Mouse (Mus musculus) forebrain, postnatal 0 days (tissue): ENCODE results near the gene Wdr63. TPM values are rescaled to one million over a fixed set of nuclear protein-coding genes. Genes with fewer than 3 reads are reported as not detected.
A peak's percentile ranks its signal among the peaks of the same experiment; 100 is the strongest.

Source experiments
- ATAC-seq: fragments of 200-750 bp; cut with Nextera tagmentation; 2 replicates; pipeline ENCODE4 v1.8.0; 2017; ENCODE audit warnings: mild to moderate bottlenecking, moderate library complexity
- DNase-seq: peaks from one replicate; pipeline ENCODE4 v3.0.0-alpha.2; 2015
- H3K27ac ChIP-seq: fragments of 300-500 bp; sonication (generic); 2 replicates; pipeline ENCODE4 v1.5.1; 2014; ENCODE audit warnings: low read depth, mild to moderate bottlenecking, antibody characterized with exemption, low read length, moderate library complexity, mixed read lengths
- H3K27me3 ChIP-seq: fragments of 300-500 bp; sonication (generic); 2 replicates; pipeline ENCODE4 v1.6.1; 2014; ENCODE audit warnings: mild to moderate bottlenecking, low read length, mixed read lengths; ENCODE audit not compliant: insufficient read depth
- H3K36me3 ChIP-seq: fragments of 300-500 bp; sonication (generic); 2 replicates; pipeline ENCODE4 v1.6.1; 2014; ENCODE audit warnings: mild to moderate bottlenecking, moderate library complexity; ENCODE audit not compliant: insufficient read depth
- H3K4me1 ChIP-seq: fragments of 300-500 bp; sonication (generic); 2 replicates; pipeline ENCODE4 v1.6.1; 2014; ENCODE audit warnings: antibody characterized with exemption; ENCODE audit not compliant: insufficient read depth
- H3K4me2 ChIP-seq: fragments of 300-500 bp; sonication (generic); 2 replicates; pipeline ENCODE4 v1.6.1; 2014; ENCODE audit warnings: low read depth, mild to moderate bottlenecking, moderate library complexity
- H3K4me3 ChIP-seq: fragments of 300-500 bp; sonication (generic); 2 replicates; pipeline ENCODE4 v1.5.1; 2014; ENCODE audit warnings: low read depth, low read length, mixed read lengths
- H3K9ac ChIP-seq: fragments of 300-500 bp; sonication (generic); 2 replicates; pipeline ENCODE4 v1.6.1; 2014; ENCODE audit warnings: mild to moderate bottlenecking
- H3K9me3 ChIP-seq: fragments of 300-500 bp; sonication (generic); 2 replicates; pipeline ENCODE4 v1.6.1; 2016; ENCODE audit warnings: low read length
- CTCF ChIP-seq: sonication (generic); IDR thresholded peaks from 2 replicates; pipeline ENCODE4 v1.5.1; 2016; ENCODE audit warnings: antibody characterized with exemption, control low read depth, low read depth
- WGBS: fragments of 180-500 bp; shearing (Covaris S2); extraction: QIAGEN DNeasy Blood & Tissue Kit; methylation state at CpG from one replicate; pipeline ENCODE4 v1.1.7; 2014; 5-methylcytosine and 5-hydroxymethylcytosine counted together
- polyA plus RNA-seq: library from polyadenylated mRNA; unstranded; fragments of >200 nt; fragmentation: Nextera tagmentation; extraction: Ambion mirVana; gene quantifications from 2 replicates; pipeline ENCODE4 v1.2.1, GENCODE M21; 2015
- total RNA-seq: library from RNA; depleted of rRNA; stranded (reverse); fragments of >200 nt; gene quantifications from 2 replicates; pipeline ENCODE4 v1.2.3, GENCODE M21; 2014; rRNA removed

Wdr63 gene
- 0.69 and 2.1 TPM in 2 replicates for total RNA-seq
- 1.2 and 1.7 TPM in 2 replicates for polyA plus RNA-seq

GRCm38 (mm10) chr3:146107921-146108571 lies at the start of gene Wdr63:
Gene Wdr63 (minus strand): TSS chr3:146108130.
- DNase-seq (peak; percentile 91), ATAC-seq (peak; percentile 99)
- Histone ChIP-seq H3K4me2 (peak within 1 kb of the TSS; percentile 71), H3K9ac (peak within 1 kb of the TSS; percentile 44), H3K4me3 (peak within 1 kb of the TSS; percentile 35), H3K36me3 (no peaks in the 10 kb centered on the region), H3K9me3 (no peaks in the 10 kb centered on the region), H3K27me3 (no peaks in the 10 kb centered on the region), H3K27ac (no peak within 1 kb of the TSS), H3K4me1 (peaks cover 2% of the 10 kb centered on the region; the same call in 1 of the 2 replicates)
- no peak for TF ChIP-seq CTCF
- 10% methylated on average over 18 of the region's 18 CpGs for WGBS

GRCm38 (mm10) chr3:146156811-146157210 lies 48.9 kb upstream of the Wdr63 start:
- Histone ChIP-seq H3K4me2 (no peak overlapping the region), H3K27me3 (no peaks in the 10 kb centered on the region), H3K4me3 (no peak overlapping the region), H3K9me3 (no peaks in the 10 kb centered on the region), H3K9ac (no peak overlapping the region), H3K4me1 (no peaks in the 10 kb centered on the region), H3K27ac (no peak overlapping the region), H3K36me3 (no peaks in the 10 kb centered on the region)
- ATAC-seq (no peak), DNase-seq (no peak)
- TF ChIP-seq CTCF = no peak
- 79% methylated on average over 2 of the region's 2 CpGs for WGBS

- 81% methylated on average over 13 of the region's 13 CpGs for WGBS
- Histone ChIP-seq H3K4me2 (no peak overlapping the region), H3K27ac (no peak overlapping the region), H3K27me3 (no peaks in the 10 kb centered on the region), H3K4me1 (no peaks in the 10 kb centered on the region), H3K4me3 (no peak overlapping the region), H3K9ac (no peak overlapping the region), H3K36me3 (no peaks in the 10 kb centered on the region), H3K9me3 (no peaks in the 10 kb centered on the region)
- DNase-seq = no peak
- TF ChIP-seq CTCF = no peak
- ATAC-seq = no peak
These were observed 48.0 kb upstream of the Wdr63 start for GRCm38 (mm10) chr3:146155628-146156576.

- no peak overlapping the region for H3K27ac ChIP-seq
- H3K27me3 ChIP-seq = peaks cover 13% of the 10 kb centered on the region
- DNase-seq (no peak), ATAC-seq (no peak)
- no peak overlapping the region for H3K4me3 ChIP-seq
- no peaks in the 10 kb centered on the region for H3K9me3 ChIP-seq
- H3K9ac ChIP-seq = no peak overlapping the region
- 45% methylated on average over 12 of the region's 12 CpGs for WGBS
- no peaks in the 10 kb centered on the region for H3K4me1 ChIP-seq
- no peak for TF ChIP-seq CTCF
- H3K4me2 ChIP-seq = no peak overlapping the region
- H3K36me3 ChIP-seq = no peaks in the 10 kb centered on the region
These were observed 46.1 kb upstream of the Wdr63 start for GRCm38 (mm10) chr3:146153862-146154611.

- Histone ChIP-seq H3K27ac (no peak overlapping the region), H3K4me1 (no peaks in the 10 kb centered on the region), H3K4me2 (no peak overlapping the region), H3K27me3 (peaks cover 14% of the 10 kb centered on the region), H3K9ac (no peak overlapping the region), H3K4me3 (no peak overlapping the region), H3K36me3 (no peaks in the 10 kb centered on the region), H3K9me3 (no peaks in the 10 kb centered on the region)
- ATAC-seq (no peak), DNase-seq (no peak)
- 68% methylated on average over 2 of the region's 2 CpGs for WGBS
- TF ChIP-seq CTCF = no peak
These were observed 45.0 kb upstream of the Wdr63 start for GRCm38 (mm10) chr3:146152913-146153312.

GRCm38 (mm10) chr3:146152348-146152747 lies 44.4 kb upstream of the Wdr63 start:
- H3K4me1 ChIP-seq = no peaks in the 10 kb centered on the region
- peaks cover 14% of the 10 kb centered on the region for H3K27me3 ChIP-seq
- DNase-seq (no peak), ATAC-seq (no peak)
- no peaks in the 10 kb centered on the region for H3K9me3 ChIP-seq
- H3K27ac ChIP-seq = no peak overlapping the region
- H3K4me3 ChIP-seq = no peak overlapping the region
- no peaks in the 10 kb centered on the region for H3K36me3 ChIP-seq
- no peak overlapping the region for H3K4me2 ChIP-seq
- H3K9ac ChIP-seq = no peak overlapping the region
- no peak for TF ChIP-seq CTCF
- 82% methylated on average over 8 of the region's 8 CpGs for WGBS
